Mouse (Mus musculus): ENCODE measurements at regions not wholly inside any gene's neighbourhood (a gene's known extent, or its start where the extent isn't known, plus 50 kb on each side); places are given as distances from the start of the nearest gene placed in this dataset.

DNA sequence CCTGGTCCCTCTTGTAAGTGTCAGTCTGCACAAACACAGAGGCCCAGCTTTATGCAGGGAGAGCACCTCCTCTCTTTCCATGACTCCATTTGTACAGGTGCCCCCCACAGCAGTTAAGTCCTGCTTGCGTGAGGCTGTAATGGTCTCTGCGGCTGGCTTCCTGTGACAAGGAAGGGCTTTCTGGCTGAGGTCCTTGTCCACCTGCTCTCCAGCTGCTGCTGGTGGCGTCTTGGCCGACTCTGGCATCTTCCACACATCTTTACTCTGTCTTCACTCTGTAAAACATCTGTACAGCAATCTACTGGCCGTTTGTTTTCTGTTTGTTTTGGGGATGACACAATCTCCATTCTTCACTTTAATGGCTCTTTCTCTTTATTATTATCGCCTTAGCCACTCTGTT lies 60.8 kb downstream of the Rpusd4 start:
- no peak for DNase-seq

DNA sequence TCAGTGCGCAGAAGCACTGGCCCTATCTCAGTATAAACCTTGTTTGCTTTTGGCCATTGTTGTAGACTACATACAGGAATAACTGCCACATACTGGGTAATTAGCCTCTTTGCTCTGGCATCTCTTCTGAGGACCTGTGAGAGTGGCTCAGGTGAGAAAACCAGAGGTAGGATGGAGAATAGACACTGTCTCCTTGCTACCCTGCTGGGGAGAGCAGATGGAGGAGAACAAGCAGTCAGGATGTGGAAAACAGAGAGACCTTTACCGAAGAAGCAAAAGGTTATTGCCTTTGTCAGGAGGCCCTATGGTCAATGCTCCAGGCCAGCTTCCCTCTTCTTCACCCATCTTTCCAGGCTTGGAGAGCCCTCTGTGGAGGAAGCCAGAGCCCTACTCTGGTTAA lies 62.7 kb downstream of the Rpusd4 start:
- no peak for DNase-seq

DNA sequence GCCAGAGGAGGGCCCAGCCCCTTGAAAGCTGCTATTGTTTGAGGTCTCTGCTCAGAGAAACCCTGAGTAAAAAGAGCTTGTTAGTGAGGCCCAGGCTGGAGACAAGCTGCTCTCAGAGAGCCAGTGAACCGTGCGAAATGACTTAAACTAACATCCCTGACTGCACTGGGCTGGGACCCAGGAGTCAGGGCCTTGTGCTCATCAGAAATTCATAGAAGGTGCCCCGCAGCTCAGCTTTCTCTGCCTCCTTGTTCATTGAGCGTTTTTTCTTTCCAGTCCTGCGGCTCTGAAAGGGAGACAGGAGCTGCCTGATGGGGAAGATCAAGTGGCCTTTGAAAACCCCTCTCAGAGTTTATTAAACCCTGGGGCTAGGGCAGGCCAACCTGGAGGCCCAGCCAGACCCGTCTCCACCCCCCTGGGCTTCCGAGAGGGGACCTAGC lies 63.6 kb downstream of the Rpusd4 start:
- DNase-seq: no peak

DNA sequence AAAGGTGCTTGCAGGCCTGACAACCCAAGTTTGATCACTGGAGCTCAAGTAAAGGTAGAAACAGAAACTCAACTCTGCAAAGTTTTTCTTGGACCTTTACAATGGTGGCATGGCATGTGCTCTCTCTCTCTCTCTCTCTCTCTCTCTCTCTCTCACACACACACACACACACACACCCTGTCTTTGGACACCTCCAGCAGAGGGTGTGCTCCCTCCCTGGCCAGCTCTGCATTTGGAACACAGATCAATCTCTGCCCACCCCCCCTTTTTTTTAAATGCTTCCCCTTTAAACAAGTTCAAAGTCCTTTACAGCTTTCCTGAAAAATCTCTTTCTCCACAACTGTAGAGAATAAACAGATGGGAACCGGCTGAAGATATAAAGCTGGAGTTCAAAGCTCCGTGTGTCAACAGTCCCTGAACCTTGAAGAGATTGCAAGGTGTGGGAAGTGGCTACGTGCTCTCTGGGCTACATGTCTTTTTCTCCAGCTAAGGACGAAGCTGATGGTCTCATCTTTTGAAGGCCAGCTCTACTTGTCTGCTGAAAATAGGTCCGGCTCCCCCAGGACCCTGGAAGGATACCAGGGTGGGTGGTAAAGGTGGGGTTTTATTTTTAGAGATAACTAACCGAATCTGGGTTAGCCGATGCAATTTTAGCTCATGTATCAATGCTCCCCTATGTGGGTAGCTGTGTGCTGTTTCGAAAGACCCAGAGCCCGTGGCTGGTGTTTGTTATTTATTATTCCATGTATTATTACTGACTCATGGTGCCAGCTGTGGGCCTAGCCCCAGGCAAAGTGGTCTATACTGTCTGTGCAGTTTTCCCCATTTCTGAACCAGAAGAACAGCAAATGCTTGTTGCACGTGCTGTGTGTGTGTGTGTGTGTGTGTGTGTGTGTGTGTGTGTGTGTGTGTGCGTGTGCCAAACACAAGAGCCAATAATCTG lies 65.3 kb downstream of the Rpusd4 start:
- no peak for DNase-seq

DNA sequence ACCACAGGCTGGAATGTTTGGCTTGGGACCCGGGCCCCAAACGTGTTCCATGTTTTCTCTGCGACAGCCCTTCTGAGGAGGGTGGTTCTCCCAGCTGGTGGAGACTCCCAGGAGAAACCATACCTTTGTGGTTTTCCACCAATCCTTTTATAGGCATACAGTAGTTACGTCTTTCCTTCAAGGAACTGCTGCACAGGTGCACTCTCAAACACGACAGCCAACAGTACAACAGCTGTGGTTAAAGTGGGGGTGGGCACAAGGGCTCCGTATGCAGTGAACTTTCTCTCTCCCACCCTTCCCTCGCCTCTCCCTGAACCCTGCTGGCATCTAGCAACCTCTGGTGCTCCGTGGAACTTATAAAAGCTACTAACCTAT lies 66.0 kb downstream of the Rpusd4 start:
- DNase-seq: peak; percentile 26 to 56

DNA sequence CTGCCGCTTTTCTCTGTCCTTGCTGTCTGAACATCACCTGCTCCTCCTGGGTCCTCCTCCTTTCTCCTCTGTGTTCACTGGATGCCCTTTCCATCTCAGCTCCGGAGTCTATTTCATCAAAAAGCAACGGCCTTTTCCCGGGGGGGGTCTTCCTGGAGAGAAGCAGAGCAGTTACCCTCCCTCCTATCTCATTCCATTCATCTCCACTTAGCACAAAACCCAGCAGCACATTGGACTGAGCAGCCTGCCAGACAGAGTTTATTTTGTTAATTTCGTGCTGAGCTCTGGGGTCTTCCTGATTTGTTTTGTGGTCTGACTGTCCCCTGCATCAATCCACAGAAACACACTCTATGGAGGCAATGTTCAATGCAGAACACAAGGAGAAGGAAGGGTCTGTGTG lies 66.9 kb downstream of the Rpusd4 start:
- DNase-seq: no peak

DNA sequence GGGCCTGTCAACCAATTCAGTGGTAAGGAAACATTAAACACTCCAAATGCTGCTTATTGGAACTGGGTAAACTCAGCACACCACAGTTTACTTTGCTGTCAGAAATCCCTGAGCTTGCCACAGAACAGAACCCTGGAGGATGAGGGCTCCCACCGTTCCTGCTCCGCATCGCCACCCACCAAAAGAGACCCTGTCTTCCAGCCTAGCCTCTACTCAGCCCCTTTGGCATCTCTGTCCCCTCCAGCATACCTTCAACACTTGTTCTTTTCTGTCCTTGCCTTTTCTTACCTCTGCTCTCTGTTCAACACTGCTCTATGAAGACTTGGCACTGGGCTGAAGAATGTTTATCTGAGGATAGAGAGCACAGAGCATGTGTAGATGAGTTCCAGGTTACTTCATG lies 67.5 kb downstream of the Rpusd4 start:
- no peak for DNase-seq

DNA sequence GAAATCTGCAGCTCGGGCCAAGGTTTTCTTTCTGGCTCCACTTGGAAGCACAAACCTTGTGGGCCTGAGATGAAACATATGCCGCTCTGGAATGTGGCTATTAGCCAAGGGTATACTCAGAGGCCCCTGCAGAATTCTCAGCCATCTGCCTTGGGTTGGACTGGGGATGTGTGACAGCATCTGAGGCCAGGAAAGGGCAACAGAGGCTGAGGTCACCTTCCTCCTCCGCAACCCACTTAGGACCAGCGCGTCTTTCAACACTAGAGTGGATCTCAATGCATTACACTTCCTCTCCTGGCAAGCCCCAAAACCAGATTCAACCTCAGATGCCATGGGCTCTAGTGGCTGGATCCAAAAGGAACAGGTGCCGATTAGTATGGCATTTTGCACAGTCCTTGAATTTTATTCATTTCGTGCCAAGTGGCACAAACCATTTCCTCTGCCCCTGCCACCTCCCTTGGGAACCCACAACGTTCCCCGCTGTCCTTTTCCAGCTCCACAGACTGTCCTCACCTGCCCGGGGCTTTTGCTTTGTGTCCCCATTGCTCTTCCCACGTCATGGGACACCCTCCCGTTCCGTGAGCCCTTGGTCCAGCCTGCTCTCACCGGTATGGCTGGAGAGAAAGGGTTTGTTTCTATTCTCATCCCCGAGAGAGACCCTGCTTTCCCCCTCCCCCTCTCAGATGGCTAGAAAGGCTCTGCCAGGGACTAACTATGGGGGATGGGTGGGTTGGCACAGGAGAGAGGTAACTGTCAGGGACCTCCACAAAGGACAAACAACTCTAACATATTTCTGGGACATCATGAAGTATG lies 68.4 kb downstream of the Rpusd4 start:
- no peak for DNase-seq

DNA sequence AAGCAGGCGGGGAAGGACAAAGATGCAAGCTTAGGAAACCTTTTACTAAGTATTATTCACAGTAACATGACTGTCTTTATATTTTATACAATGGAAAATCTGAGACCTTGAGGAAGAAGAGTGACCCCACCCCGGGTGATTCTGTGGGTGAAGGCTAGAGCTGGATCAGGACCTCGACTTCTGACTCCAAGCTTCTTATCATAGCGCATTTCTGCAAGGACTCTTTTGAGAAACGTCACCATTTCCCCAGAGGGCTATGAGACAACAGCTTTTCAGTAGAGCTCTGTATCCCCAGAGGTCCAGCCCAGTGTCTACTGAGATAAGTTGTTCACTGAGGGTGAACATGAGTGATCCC lies 69.0 kb downstream of the Rpusd4 start:
- no peak for DNase-seq

DNA sequence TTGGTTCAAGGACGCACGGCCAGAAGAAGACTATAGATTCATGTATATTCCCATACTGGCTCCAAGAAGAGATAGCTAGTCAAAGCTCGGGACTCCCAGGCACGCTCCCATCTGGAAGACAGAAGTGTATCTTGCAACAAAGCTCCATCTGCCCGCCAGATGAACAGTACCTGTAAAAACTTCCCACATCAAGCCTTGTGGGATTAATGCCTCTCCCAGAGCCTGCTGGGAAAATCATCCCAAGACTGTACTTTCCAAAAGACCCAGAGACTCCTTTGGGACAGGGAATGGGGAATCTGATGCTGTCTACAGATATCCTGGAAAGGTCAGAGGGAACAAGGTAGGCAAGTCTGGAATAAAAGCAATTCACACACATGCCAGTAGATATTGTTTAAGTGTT lies 71.2 kb downstream of the Rpusd4 start:
- DNase-seq: no peak

DNA sequence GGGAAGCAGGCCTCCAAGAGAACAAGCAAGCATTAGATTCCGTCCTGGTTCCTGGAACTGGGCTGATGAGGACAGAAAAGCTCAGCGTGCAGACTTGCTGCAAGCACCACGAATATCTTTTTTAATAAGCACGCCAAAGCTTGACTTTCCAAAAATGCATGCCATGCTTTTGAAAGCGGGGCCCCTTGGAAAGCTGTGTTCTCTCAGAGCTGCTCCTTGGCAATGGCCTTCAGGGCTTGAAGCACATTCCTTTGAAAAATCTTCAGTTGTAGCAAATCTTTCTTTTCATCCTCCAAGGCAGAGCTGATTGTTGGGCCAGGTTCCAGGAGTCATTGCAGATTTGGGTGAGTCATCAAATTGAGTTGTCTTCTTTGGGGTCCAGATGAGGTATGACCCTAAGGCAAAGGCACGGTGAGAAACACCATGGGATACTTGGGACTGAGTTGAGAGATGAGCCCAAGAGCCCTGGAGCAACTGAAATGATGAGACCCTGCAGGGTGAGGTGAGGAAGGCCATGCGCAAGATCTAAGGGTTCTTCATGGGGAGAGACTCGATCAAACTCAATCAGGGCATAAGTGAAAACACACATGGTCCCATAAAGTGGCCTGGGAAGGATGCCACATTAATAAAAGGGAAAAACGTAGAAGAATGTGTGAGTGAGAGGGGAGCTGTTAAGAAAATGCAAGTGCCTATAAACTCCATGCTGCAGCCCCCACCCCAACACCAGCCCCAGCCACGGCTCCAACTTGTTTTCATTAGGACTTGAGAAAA lies 72.0 kb downstream of the Rpusd4 start:
- no peak for DNase-seq

DNA sequence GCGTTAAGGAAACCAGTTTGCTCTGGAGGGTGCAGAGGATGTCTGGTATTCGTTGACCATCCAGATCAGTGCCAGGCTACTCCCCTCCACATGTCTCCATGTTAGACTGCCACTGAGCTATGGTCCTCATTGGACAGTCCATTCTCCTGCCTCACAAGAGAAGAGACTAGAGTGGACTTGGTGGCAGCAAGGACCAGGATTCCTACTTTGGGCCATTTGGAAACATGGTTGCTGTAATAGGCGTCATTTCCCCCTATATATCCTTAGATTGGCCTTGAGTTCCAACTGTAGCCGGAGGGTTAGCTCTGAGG lies 72.6 kb downstream of the Rpusd4 start:
- DNase-seq: no peak

DNA sequence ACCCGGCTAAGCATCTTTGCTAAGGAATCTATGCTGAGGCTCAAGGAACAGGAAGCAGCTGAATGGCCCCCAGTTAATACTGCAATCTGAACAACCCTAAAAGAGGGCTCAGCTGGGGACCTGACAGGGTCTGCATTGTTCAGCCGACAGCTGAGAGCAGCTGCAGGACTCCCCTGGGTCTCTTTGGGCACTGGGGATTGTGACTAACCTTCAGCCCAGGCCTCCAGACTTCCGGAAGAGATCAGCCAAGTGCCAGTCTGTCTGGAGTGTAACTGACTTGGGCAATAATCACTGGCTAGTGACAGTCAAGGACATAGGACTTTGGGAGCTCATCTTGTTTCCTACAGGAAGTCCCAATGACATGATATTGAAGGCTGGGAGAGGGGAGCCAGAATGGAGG lies 73.1 kb downstream of the Rpusd4 start:
- DNase-seq: no peak

DNA sequence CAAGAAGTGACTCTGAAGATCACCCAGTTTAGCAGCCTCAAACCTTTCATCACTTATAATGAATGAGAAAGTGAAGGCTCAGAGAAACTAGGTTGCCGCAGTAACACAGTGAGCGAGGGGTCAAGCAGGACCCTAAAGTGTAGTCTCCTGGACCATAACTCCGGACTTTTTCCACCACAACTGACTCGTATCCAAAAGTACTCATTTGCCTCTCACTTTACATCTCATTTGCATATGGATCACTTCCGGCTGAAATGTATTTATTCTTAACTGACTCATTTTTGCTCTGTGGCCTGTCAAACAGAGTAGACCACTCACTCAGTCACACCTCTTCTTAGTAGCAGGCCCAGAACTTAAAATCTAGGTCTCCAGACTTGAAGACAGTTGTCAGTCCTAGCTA lies 73.7 kb downstream of the Rpusd4 start:
- no peak for DNase-seq

DNA sequence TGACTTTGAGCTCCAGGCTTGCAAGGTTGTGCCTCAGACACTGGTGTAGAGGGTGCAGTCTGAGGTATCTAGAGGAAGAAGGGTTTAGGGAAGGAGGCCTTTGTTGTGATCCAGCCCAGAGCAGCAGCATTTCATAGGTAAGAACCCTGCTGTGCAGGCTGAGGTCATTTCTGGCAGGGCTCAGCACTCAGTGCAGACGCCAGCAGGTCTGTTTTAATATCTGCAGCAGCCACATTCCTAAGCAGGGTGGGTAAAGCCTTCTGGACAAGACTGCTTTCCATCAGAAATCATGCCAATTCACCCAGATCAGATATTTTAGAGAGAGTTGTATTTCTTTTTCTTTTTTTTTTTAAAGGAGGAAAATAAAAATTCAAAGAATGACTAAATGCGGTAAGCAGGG lies 74.8 kb downstream of the Rpusd4 start:
- DNase-seq: no peak

DNA sequence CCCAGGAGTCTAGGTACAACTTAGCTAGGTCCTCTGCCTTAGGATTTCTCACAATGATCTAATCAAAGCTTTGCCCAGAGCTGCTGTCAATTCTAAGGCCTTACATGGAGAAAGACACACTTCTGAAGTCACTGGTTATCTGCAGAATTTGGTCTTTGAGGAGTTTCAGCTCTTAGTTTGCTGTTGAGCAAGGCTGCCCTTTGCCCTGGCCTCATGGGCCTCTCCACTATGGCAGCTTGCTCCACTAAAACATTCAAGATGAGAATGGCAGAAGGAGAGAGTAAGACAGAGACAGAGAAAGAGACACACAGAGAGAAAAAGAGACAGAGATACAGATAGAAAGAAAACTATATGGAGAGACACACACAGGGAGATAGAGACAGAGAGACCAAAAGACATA lies 75.7 kb downstream of the Rpusd4 start:
- no peak for DNase-seq

DNA sequence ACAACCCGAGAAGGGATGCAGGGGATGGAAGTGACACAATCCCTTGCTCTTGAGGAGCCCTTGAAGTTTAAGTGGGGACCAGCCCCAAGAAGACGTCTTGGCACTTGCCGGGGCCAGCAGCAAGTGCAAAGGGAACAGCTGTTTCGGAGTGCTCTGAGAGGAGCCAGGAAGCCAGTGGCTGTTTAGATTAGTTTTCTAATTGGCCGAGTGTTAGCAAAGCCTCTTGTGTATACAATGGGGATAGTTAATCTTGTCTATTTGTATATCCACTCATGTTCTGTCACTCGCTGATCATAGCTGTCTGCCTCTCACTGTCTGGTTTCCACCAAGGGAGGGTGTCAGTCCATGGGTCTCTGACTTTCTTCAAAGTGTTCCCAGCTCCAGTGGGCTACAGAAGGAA lies 76.6 kb upstream of the Cdon start:
- DNase-seq: no peak

DNA sequence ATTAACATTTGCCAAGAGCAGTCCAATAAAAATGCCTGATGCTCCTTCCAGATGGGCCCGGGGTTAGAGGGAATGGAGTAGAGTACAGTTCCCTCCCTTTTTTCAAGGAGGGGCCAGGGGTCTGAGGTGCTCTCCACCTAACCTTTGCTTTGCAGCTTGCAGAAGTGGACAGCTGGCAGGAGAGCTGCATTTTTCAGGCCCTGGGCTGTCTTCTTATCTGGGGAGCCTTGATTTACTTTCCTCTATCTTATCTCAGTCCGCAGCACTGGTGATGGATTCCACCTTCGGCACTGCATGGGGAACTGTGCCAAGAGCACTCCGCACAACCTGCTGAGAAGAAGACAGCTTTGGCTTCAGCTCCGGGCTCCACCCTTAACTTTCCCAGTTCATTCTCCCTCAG lies 74.5 kb upstream of the Cdon start:
- no peak for DNase-seq

DNA sequence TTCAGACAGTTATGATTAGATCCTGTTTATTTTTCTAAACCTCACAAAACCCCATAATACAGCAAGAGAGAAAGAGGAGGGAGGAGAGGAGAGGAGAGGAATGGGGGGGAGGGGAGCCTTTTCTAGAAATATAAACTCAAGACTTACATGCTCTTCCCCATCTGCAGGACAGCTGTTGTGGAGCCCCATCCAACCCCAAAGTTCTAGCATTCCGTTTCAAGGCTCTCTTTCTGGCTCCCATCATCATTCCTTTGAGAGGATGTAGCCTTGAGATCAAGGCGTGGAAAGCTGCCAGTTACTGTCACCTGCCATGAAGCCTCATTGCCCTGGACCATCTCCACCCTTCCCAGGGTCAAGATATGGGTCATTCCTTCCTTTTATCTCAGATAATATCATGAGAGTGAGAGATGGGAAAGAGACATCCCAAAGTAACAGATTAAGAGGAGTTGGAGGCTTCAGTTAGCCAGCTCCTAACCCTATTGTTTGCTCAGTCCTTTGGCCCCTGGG lies 70.8 kb upstream of the Cdon start:
- DNase-seq: no peak

DNA sequence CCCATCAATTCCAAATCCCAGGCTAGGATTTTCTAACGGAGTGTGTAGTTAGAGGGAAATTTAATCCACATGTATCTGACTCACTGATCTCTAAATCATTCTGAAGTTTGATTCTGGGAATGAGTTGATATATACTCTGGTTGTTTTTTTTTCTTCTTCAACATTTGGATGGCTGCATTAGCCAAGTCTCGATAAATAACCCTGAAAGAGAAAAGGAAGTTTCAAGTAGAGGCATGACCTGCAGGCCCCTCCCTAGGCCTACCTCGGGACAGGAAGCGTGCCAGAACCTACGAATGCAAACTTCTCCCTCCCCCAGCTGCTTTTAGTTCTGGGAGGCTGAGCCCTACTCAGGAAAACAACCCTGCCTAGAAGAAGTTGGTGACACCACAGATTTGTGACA lies 69.4 kb upstream of the Cdon start:
- DNase-seq: no peak

DNA sequence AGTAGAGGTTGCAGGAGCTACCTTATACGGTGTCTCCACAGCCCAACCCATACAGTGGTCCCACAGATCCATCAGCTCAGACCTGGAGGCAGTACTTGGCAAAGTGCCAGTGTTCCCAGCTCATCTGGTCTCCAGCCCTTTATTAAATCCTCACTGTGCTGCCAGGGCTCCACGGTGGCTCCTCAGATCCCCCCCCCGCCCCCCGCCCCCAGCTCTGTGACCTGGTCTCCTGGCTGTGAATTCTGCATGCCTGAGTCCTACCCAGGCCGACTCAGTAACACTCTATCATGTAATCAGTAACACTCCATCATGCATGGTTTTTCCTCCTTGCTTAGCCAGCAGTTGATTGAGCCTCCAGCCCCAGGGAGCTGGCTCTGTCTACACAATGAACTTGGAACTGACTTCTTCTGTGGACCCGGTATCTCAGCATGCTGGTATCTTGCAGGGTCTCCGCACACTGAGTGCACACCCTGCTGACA lies 66.2 kb upstream of the Cdon start:
- no peak for DNase-seq

DNA sequence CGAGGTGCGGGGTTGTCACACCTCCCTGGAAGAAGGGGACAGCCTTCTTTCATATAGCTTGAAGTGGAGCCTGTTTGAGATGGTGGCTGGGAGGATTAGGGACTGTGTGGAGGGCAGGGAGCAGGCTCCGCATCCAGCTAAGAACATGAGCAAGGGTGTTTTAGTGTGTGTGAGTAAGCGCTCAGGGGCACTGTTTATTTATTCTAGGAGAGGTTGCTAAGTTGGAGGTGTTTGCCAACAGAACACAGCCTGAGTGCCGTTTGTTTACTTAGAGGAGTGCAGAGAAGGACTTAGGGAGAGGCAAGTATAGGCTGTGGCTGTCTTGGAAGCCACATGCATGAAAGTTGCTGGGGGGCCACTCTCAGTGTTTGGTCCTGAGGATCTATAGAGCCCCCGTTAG lies 61.2 kb upstream of the Cdon start:
- DNase-seq: no peak

Data from thymus, postnatal 36 days (tissue).